Mouse (Mus musculus): Measurements from ENCODE around the gene Olfr876. TPM values are rescaled to one million over a fixed set of nuclear protein-coding genes. Genes with fewer than 3 reads are reported as not detected.

Gene Olfr876
- polyA plus RNA-seq, 1 experiment = not detected

GRCm38 (mm10) chr9:37786411-37786810, 16.4 kb upstream of the Olfr876 start:
- Histone ChIP-seq H3K4me1 (ENCODE audit: control insufficient read depth, insufficient read depth, low read length) (0 out of 2 replicates have a peak, but pooled peaks cover 2% of the 10 kb centered on the region), H3K4me3 (ENCODE audit: insufficient read depth, low read depth, low read length) (no peak overlapping the region), H3K36me3 (ENCODE audit: control insufficient read depth, insufficient read depth, low read length) (no peaks in the 10 kb centered on the region), H3K27ac (ENCODE audit: insufficient read depth, low read depth, low read length) (no peak overlapping the region), H3K27me3 (replicated peaks; ENCODE audit: control insufficient read depth, insufficient read depth, low read length) (no peaks in the 10 kb centered on the region)
- TF ChIP-seq POLR2A (IDR thresholded peaks at IDR 0.05; ENCODE audit: low read depth, low read length) = no peak
- no peak for TF ChIP-seq CTCF (conservative IDR thresholded peaks at IDR 0.05; ENCODE audit: insufficient read depth, insufficient read length, low read depth, low read length)
- 73% methylated on average over 2 of the region's 2 CpGs for WGBS
- no peak for DNase-seq

DNA sequence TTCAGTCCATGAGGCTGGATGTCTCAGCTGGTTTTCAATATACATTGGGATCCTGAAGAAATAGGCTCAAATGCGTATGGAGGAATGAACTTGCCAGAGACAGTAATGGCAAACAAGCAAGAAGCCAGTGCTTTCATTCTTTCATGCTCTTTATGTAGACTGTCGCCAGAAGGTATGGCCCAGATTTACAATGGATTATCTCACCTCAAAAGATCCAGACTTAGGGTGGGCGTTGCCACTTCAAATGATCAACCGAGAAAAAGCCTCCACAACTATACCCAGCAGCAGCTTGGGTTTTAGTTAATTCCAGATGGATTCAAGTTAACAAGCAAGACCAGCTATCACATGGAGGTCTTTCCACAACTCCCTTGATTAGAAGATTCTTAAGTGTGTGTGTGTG, 776 bp upstream of the Olfr876 start:
- Histone ChIP-seq H3K27ac (ENCODE audit: insufficient read depth, low read depth, low read length) (no peak overlapping the region), H3K4me3 (ENCODE audit: insufficient read depth, low read depth, low read length) (no peak overlapping the region), H3K36me3 (ENCODE audit: control insufficient read depth, insufficient read depth, low read length) (no peaks in the 10 kb centered on the region), H3K27me3 (replicated peaks; ENCODE audit: control insufficient read depth, insufficient read depth, low read length) (no peaks in the 10 kb centered on the region), H3K4me1 (ENCODE audit: control insufficient read depth, insufficient read depth, low read length) (no peaks in the 10 kb centered on the region)
- 89% methylated on average over 4 of the region's 4 CpGs for WGBS
- DNase-seq = no peak
- TF ChIP-seq CTCF (conservative IDR thresholded peaks at IDR 0.05; ENCODE audit: insufficient read depth, insufficient read length, low read depth, low read length) (no peak), POLR2A (IDR thresholded peaks at IDR 0.05; ENCODE audit: low read depth, low read length) (no peak)

DNA sequence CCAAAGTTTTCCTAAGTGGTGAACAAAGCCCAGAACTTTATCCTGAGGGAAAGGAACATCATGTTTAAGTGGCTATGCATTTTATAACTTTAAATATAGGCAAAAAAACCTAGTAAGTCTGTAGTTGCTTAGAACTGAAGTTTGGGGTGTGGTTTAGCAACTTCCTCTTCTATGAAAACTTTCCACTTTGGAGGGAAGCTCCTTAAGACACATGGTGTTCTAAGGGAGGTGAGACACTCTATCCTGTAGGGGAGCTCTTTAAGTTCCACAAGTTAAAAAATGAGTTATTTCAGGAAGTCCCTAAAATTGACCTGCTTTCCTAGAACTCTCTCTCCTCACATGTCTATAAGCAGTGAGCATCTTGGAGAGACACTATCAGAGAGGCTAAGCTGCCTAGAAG, 4.4 kb downstream of the Olfr876 start:
- Histone ChIP-seq H3K27ac (ENCODE audit: insufficient read depth, low read depth, low read length) (no peak overlapping the region), H3K4me3 (ENCODE audit: insufficient read depth, low read depth, low read length) (no peak overlapping the region), H3K27me3 (replicated peaks; ENCODE audit: control insufficient read depth, insufficient read depth, low read length) (no peaks in the 10 kb centered on the region), H3K4me1 (ENCODE audit: control insufficient read depth, insufficient read depth, low read length) (no peaks in the 10 kb centered on the region), H3K36me3 (ENCODE audit: control insufficient read depth, insufficient read depth, low read length) (no peaks in the 10 kb centered on the region)
- TF ChIP-seq POLR2A (IDR thresholded peaks at IDR 0.05; ENCODE audit: low read depth, low read length) = no peak
- TF ChIP-seq CTCF (conservative IDR thresholded peaks at IDR 0.05; ENCODE audit: insufficient read depth, insufficient read length, low read depth, low read length) = no peak
- no peak for DNase-seq

GRCm38 (mm10) chr9:37808456-37808855, 5.6 kb downstream of the Olfr876 start:
- no peaks in the 10 kb centered on the region for H3K4me1 ChIP-seq (ENCODE audit: control insufficient read depth, insufficient read depth, low read length)
- H3K36me3 ChIP-seq (ENCODE audit: control insufficient read depth, insufficient read depth, low read length) = no peaks in the 10 kb centered on the region
- H3K4me3 ChIP-seq (ENCODE audit: insufficient read depth, low read depth, low read length) = no peak overlapping the region
- WGBS = 75% methylated on average over 3 of the region's 3 CpGs
- DNase-seq = no peak
- no peak overlapping the region for H3K27ac ChIP-seq (ENCODE audit: insufficient read depth, low read depth, low read length)
- TF ChIP-seq POLR2A (IDR thresholded peaks at IDR 0.05; ENCODE audit: low read depth, low read length) (no peak), CTCF (conservative IDR thresholded peaks at IDR 0.05; ENCODE audit: insufficient read depth, insufficient read length, low read depth, low read length) (no peak)
- no peaks in the 10 kb centered on the region for H3K27me3 ChIP-seq (replicated peaks; ENCODE audit: control insufficient read depth, insufficient read depth, low read length)

DNA sequence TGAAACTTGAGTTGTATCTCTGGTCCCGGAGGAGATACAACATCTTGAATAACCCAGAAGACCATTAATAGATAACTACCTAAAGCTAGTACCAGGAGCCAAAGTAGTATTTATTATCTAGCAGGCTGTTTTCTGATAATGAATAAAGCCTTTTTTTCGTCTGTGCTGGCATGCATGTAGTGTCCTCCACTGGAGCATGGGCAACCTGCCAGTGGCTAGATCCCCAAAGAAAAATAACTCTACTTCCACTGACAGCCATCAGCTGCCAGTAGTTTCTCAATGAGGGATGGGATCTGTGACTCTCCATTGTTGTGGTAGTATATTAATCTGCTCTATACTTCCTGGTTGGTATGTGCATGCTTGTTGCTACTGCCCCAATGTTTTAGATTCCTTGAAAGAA, 6.1 kb downstream of the Olfr876 start:
- Histone ChIP-seq H3K27me3 (replicated peaks; ENCODE audit: control insufficient read depth, insufficient read depth, low read length) (no peaks in the 10 kb centered on the region), H3K27ac (ENCODE audit: insufficient read depth, low read depth, low read length) (no peak overlapping the region), H3K36me3 (ENCODE audit: control insufficient read depth, insufficient read depth, low read length) (no peaks in the 10 kb centered on the region), H3K4me1 (ENCODE audit: control insufficient read depth, insufficient read depth, low read length) (no peaks in the 10 kb centered on the region), H3K4me3 (ENCODE audit: insufficient read depth, low read depth, low read length) (no peak overlapping the region)
- 52% methylated on average over 2 of the region's 2 CpGs for WGBS
- no peak for TF ChIP-seq POLR2A (IDR thresholded peaks at IDR 0.05; ENCODE audit: low read depth, low read length)
- TF ChIP-seq CTCF (conservative IDR thresholded peaks at IDR 0.05; ENCODE audit: insufficient read depth, insufficient read length, low read depth, low read length) = no peak
- DNase-seq = peak; percentile 2

DNA sequence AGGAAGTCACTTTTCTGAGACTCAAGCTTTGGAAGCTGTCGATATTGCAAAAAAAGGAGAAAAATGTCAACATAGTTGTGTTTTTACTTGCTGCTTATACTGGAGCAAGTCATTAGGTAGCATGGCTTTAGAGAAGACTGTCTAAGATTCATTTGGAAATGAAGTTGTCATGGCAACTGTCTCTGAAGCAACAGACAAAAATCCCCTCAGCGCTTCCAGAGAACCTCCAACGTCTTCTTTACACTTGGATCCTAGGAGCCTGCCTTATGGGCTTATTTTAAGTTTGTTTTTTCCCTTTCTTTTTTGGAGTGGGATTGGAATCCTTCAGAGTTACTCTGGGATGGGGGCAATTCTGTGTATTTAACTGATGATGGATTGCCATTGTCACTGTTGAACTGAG, 11.9 kb downstream of the Olfr876 start:
- no peaks in the 10 kb centered on the region for H3K27me3 ChIP-seq (replicated peaks; ENCODE audit: control insufficient read depth, insufficient read depth, low read length)
- TF ChIP-seq CTCF (conservative IDR thresholded peaks at IDR 0.05; ENCODE audit: insufficient read depth, insufficient read length, low read depth, low read length) (no peak), POLR2A (IDR thresholded peaks at IDR 0.05; ENCODE audit: low read depth, low read length) (no peak)
- H3K4me1 ChIP-seq (ENCODE audit: control insufficient read depth, insufficient read depth, low read length) = no peaks in the 10 kb centered on the region
- WGBS = 86% methylated on average over 3 of the region's 3 CpGs
- no peaks in the 10 kb centered on the region for H3K36me3 ChIP-seq (ENCODE audit: control insufficient read depth, insufficient read depth, low read length)
- no peak overlapping the region for H3K27ac ChIP-seq (ENCODE audit: insufficient read depth, low read depth, low read length)
- DNase-seq = no peak
- no peak overlapping the region for H3K4me3 ChIP-seq (ENCODE audit: insufficient read depth, low read depth, low read length)

GRCm38 (mm10) chr9:37829881-37830280, 27.1 kb downstream of the Olfr876 start:
- no peak for TF ChIP-seq CTCF (conservative IDR thresholded peaks at IDR 0.05; ENCODE audit: insufficient read depth, insufficient read length, low read depth, low read length)
- no peak for TF ChIP-seq POLR2A (IDR thresholded peaks at IDR 0.05; ENCODE audit: low read depth, low read length)
- H3K36me3 ChIP-seq (ENCODE audit: control insufficient read depth, insufficient read depth, low read length) = no peaks in the 10 kb centered on the region
- DNase-seq = no peak
- no peak overlapping the region for H3K27ac ChIP-seq (ENCODE audit: insufficient read depth, low read depth, low read length)
- H3K27me3 ChIP-seq (replicated peaks; ENCODE audit: control insufficient read depth, insufficient read depth, low read length) = no peaks in the 10 kb centered on the region
- H3K4me3 ChIP-seq (ENCODE audit: insufficient read depth, low read depth, low read length) = no peak overlapping the region
- H3K4me1 ChIP-seq (ENCODE audit: control insufficient read depth, insufficient read depth, low read length) = no peaks in the 10 kb centered on the region

DNA sequence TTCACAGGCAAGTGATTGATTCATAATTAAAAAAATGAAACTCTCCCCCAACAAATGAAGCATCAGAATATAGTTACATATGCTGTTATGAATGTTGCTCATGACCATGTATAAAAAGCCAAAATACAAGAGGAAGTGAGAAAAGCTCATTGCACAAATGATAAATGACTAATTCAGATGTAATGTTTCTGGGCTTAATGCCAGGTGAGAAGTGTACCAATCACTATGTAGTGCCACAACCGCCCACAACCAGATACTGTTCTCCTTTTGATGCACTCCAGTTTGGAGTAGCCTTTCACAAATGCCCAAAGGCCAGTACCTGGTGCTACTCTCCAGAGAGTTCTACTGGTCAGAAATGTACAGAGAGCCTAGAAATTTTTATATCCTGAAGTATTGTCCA, 30.5 kb downstream of the Olfr876 start:
- Histone ChIP-seq H3K27ac (ENCODE audit: insufficient read depth, low read depth, low read length) (no peak overlapping the region), H3K36me3 (ENCODE audit: control insufficient read depth, insufficient read depth, low read length) (no peaks in the 10 kb centered on the region), H3K4me1 (ENCODE audit: control insufficient read depth, insufficient read depth, low read length) (no peaks in the 10 kb centered on the region), H3K4me3 (ENCODE audit: insufficient read depth, low read depth, low read length) (no peak overlapping the region), H3K27me3 (replicated peaks; ENCODE audit: control insufficient read depth, insufficient read depth, low read length) (no peaks in the 10 kb centered on the region)
- 40% methylated on average over 1 of the region's 1 CpGs for WGBS
- no peak for TF ChIP-seq POLR2A (IDR thresholded peaks at IDR 0.05; ENCODE audit: low read depth, low read length)
- no peak for TF ChIP-seq CTCF (conservative IDR thresholded peaks at IDR 0.05; ENCODE audit: insufficient read depth, insufficient read length, low read depth, low read length)
- DNase-seq = no peak
